Mouse (Mus musculus) CH12.LX (cell line): ENCODE data around the gene Chd4. TPM values are rescaled to one million over a fixed set of nuclear protein-coding genes. Genes with fewer than 3 reads are reported as not detected.

Source experiments
- DNase-seq: peaks from one replicate; pipeline ENCODE4 v3.0.0-alpha.2; 2013; ENCODE audit errors: extremely low read depth
- H3K27ac ChIP-seq: 2 replicates; pipeline ENCODE4 v1.5.1; 2012; ENCODE audit warnings: low read depth, mild to moderate bottlenecking, control low read depth, moderate library complexity; ENCODE audit not compliant: insufficient read depth
- H3K27me3 ChIP-seq: replicated peaks from 2 replicates; pipeline ENCODE3; 2012; ENCODE audit warnings: inconsistent platforms
- H3K36me3 ChIP-seq, 2 experiments: replicated peaks in 1 of 2; 2 replicates each; pipeline versions ENCODE3 to v1.6.1; 2012; ENCODE audit warnings: inconsistent platforms in 1 of 2, low read length in 1 of 2, mild to moderate bottlenecking in 1 of 2, mixed read lengths in 1 of 2, moderate library complexity in 1 of 2; ENCODE audit not compliant: control insufficient read depth in 1 of 2, insufficient read depth in 1 of 2
- H3K4me1 ChIP-seq, 2 experiments: 2 replicates each; pipeline ENCODE4 v1.6.1; 2012; ENCODE audit warnings: inconsistent platforms in 1 of 2, moderate library complexity in 1 of 2; ENCODE audit not compliant: insufficient read depth in 2 of 2, control insufficient read depth in 1 of 2
- H3K4me2 ChIP-seq: 2 replicates; pipeline ENCODE4 v1.6.1; 2012; ENCODE audit warnings: low read depth, mild to moderate bottlenecking, control low read depth; ENCODE audit not compliant: poor library complexity, insufficient read depth, severe bottlenecking
- H3K4me3 ChIP-seq, 3 experiments: fragments of 150-350 bp in 1 of 3; sonication (generic) in 1 of 3; replicated peaks in 1 of 3; 2 replicates each; pipeline versions ENCODE3 to v1.5.1; 2011 to 2012; ENCODE audit warnings: low read depth in 2 of 3, low read length in 2 of 3, mild to moderate bottlenecking in 2 of 3, moderate library complexity in 2 of 3, control low read depth in 1 of 3, improper control_type of control experiment in 1 of 3, inconsistent platforms in 1 of 3, mixed read lengths in 1 of 3; ENCODE audit not compliant: poor library complexity in 1 of 3
- H3K79me2 ChIP-seq: replicated peaks from 2 replicates; pipeline ENCODE4 v1.6.1; 2012; ENCODE audit warnings: mild to moderate bottlenecking, moderate library complexity; ENCODE audit not compliant: control insufficient read depth, poor library complexity, insufficient read depth, severe bottlenecking; ENCODE audit errors: extremely low read depth
- H3K9ac ChIP-seq: 2 replicates; pipeline ENCODE4 v1.6.1; 2012; ENCODE audit warnings: low read depth, mild to moderate bottlenecking, control low read depth, moderate library complexity; ENCODE audit not compliant: insufficient read depth
- H3K9me3 ChIP-seq: replicated peaks from 2 replicates; pipeline ENCODE3; 2012; ENCODE audit warnings: low read length, inconsistent platforms, mixed read lengths
- CTCF ChIP-seq, 2 experiments: IDR thresholded peaks in 1 of 2; conservative IDR thresholded peaks in 1 of 2; 2 replicates each; pipeline ENCODE4 v1.5.1; 2011 to 2012; ENCODE audit warnings: low read depth in 2 of 2, low read length in 2 of 2, improper control_type of control experiment in 1 of 2, inconsistent platforms in 1 of 2, mild to moderate bottlenecking in 1 of 2, moderate library complexity in 1 of 2
- ELF1 ChIP-seq: IDR thresholded peaks from 2 replicates; pipeline ENCODE4 v1.6.1; 2014; ENCODE audit warnings: low read depth, mild to moderate bottlenecking, inconsistent platforms, low read length, improper control_type of control experiment
- EP300 ChIP-seq: IDR thresholded peaks from 2 replicates; pipeline ENCODE4 v1.6.1; 2011; ENCODE audit warnings: low read length, improper control_type of control experiment
- ETS1 ChIP-seq: conservative IDR thresholded peaks from 2 replicates; pipeline ENCODE4 v1.6.1; 2012; ENCODE audit warnings: low read depth, mild to moderate bottlenecking, inconsistent platforms, low read length, improper control_type of control experiment, moderate library complexity
- GABPA ChIP-seq: IDR thresholded peaks from 2 replicates; pipeline ENCODE4 v1.6.1; 2012; ENCODE audit warnings: low read depth, low read length, improper control_type of control experiment, inconsistent platforms; ENCODE audit not compliant: insufficient replicate concordance
- HCFC1 ChIP-seq: IDR thresholded peaks from 2 replicates; pipeline ENCODE4 v1.6.1; 2012; ENCODE audit warnings: low read depth, mild to moderate bottlenecking, inconsistent platforms, low read length, improper control_type of control experiment
- JUND ChIP-seq: conservative IDR thresholded peaks from 2 replicates; pipeline ENCODE4 v1.6.1; 2011; ENCODE audit warnings: low read depth, low read length, improper control_type of control experiment
- KAT2A ChIP-seq: IDR thresholded peaks from 2 replicates; pipeline ENCODE4 v1.6.1; 2012; ENCODE audit warnings: low read length, improper control_type of control experiment, inconsistent platforms; ENCODE audit not compliant: insufficient replicate concordance
- MAFK ChIP-seq: IDR thresholded peaks from 2 replicates; pipeline ENCODE4 v1.6.1; 2011; ENCODE audit warnings: low read length, improper control_type of control experiment; ENCODE audit not compliant: insufficient replicate concordance
- MAX ChIP-seq: IDR thresholded peaks from 2 replicates; pipeline ENCODE4 v1.6.1; 2011; ENCODE audit warnings: low read length, improper control_type of control experiment
- MEF2A ChIP-seq: IDR thresholded peaks from 2 replicates; pipeline ENCODE4 v1.6.1; 2014; ENCODE audit warnings: low read depth, mild to moderate bottlenecking, inconsistent platforms, low read length, improper control_type of control experiment, borderline replicate concordance
- MYC ChIP-seq: IDR thresholded peaks from 2 replicates; pipeline ENCODE4 v1.6.1; 2011; ENCODE audit warnings: low read depth, mild to moderate bottlenecking, improper control_type of control experiment, low read length
- NELFE ChIP-seq: IDR thresholded peaks from 2 replicates; pipeline ENCODE4 v1.6.1; 2011; ENCODE audit warnings: low read depth, low read length, improper control_type of control experiment
- POLR2A ChIP-seq: IDR thresholded peaks from 2 replicates; pipeline ENCODE4 v1.6.1; 2011; ENCODE audit warnings: low read depth, mild to moderate bottlenecking, improper control_type of control experiment, low read length
- POLR2AphosphoS2 ChIP-seq: IDR thresholded peaks from 2 replicates; pipeline ENCODE4 v1.6.1; 2011; ENCODE audit warnings: low read depth, low read length, improper control_type of control experiment
- RAD21 ChIP-seq: IDR thresholded peaks from 2 replicates; pipeline ENCODE4 v1.6.1; 2011; ENCODE audit warnings: low read depth, mild to moderate bottlenecking, low read length, improper control_type of control experiment, moderate library complexity
- SMC3 ChIP-seq: IDR thresholded peaks from 2 replicates; pipeline ENCODE4 v1.6.1; 2011; ENCODE audit warnings: low read depth, low read length, improper control_type of control experiment
- TCF12 ChIP-seq: IDR thresholded peaks from 2 replicates; pipeline ENCODE4 v1.6.1; 2014; ENCODE audit warnings: low read depth, mild to moderate bottlenecking, inconsistent platforms, low read length, improper control_type of control experiment
- UBTF ChIP-seq: IDR thresholded peaks from 2 replicates; pipeline ENCODE4 v1.6.1; 2012; ENCODE audit warnings: low read depth, mild to moderate bottlenecking, inconsistent platforms, low read length, improper control_type of control experiment, moderate library complexity
- ZKSCAN1 ChIP-seq: IDR thresholded peaks from 2 replicates; pipeline ENCODE4 v1.6.1; 2012; ENCODE audit warnings: low read depth, inconsistent platforms, low read length, improper control_type of control experiment, borderline replicate concordance
- ZMIZ1 ChIP-seq: IDR thresholded peaks from 2 replicates; pipeline ENCODE4 v1.6.1; 2012; ENCODE audit warnings: low read depth, mild to moderate bottlenecking, inconsistent platforms, low read length, improper control_type of control experiment
- ZNF384 ChIP-seq: IDR thresholded peaks from 2 replicates; pipeline ENCODE4 v1.6.1; 2012; ENCODE audit warnings: low read depth, low read length, improper control_type of control experiment, inconsistent platforms
- dilution Hi-C: fragments of 300-500 bp; cut with MboI; formaldehyde crosslinking; loops from 2 replicates; pipeline ENCODE4 v1.14.3; 2020; ENCODE audit warnings: low sequenced_read_pairs; ENCODE audit not compliant: extremely low pct_unique_long_range_greater_than_20kb, extremely low pct_ligation_motif_present
- in situ Hi-C: fragments of 300-500 bp; cut with MboI; formaldehyde crosslinking; loops from 3 replicates; pipeline ENCODE4 v1.14.3; 2019; ENCODE audit warnings: low sequenced_read_pairs, low pct_ligation_motif_present, low pct_unique_long_range_greater_than_20kb, mixed read lengths
- polyA plus RNA-seq: library from polyadenylated mRNA; unstranded; fragments of >175 nt; gene quantifications from 2 replicates; pipeline ENCODE4 v1.2.1, GENCODE M21; 2012; ENCODE audit warnings: low read depth; ENCODE audit not compliant: insufficient read length
- total RNA-seq, 2 experiments: library from RNA; depleted of rRNA; stranded (reverse); fragments of 300-350 nt in 1 of 2; fragments of >200 nt in 1 of 2; gene quantifications; 2 replicates each; pipeline ENCODE4 v1.2.3; 2012 to 2014

Gene Chd4
- total and polyA plus RNA-seq, 3 experiments, result 72.7 to 200 (median 165) TPM

DNA sequence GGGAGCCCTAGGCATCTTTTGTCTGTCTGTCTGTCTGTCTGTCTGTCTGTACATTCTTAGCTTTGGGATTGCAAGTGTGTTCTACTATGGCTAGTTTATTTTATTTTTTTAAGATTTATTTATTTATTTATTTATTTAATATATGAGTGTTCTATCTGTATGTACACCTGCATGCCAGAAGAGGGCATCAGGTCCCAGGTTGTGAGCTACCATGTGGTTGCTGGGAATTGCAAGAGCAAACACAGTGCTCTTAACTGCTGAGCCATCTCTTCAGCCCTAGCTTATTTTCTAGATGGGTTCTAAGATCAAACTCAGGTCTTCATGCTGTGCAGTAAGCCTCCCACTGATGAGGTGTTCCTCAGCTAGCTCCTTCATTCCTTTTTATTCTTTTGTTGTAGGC lies 58.8 kb downstream of the Chd4 start:
- TF ChIP-seq MAFK (no peak), POLR2A (no peak), ETS1 (no peak), TCF12 (no peak), ZMIZ1 (no peak), GABPA (no peak), SMC3 (peak; percentile 45), RAD21 (peak; percentile 42), ZNF384 (no peak), NELFE (no peak), UBTF (no peak), KAT2A (no peak), CTCF (conservative IDR thresholded peaks at IDR 0.05 in 1 of 2, IDR thresholded peaks at IDR 0.05 in 1 of 2; ENCODE audit: low read depth in 2 of 2, low read length in 2 of 2) (peak in 1 of 2 experiments; percentile 54; a peak in 2 of 4 replicates), JUND (no peak), HCFC1 (no peak), POLR2AphosphoS2 (no peak), MYC (peak; percentile 89), ZKSCAN1 (no peak)
- Histone ChIP-seq H3K79me2 (no peaks in the 10 kb centered on the region), H3K4me2 (no peak overlapping the region), H3K9ac (no peak overlapping the region; the same call in 1 of the 2 replicates), H3K4me3 (no peak overlapping the region), H3K27me3 (no peaks in the 10 kb centered on the region), H3K4me1 (no peaks in the 10 kb centered on the region), H3K27ac (no peak overlapping the region), H3K9me3 (no peaks in the 10 kb centered on the region), H3K36me3 (peaks cover 66 to 87% of the 10 kb centered on the region in 2 experiments)
- in situ Hi-C loops, result no loop called here
- DNase-seq, result no peak
- dilution Hi-C loops, result no loop called here

GRCm38 (mm10) chr6:125155262-125155661 lies 59.5 kb downstream of the Chd4 start:
- H3K27me3 ChIP-seq, result no peaks in the 10 kb centered on the region
- no peaks in the 10 kb centered on the region for H3K79me2 ChIP-seq
- no peaks in the 10 kb centered on the region for H3K4me1 ChIP-seq
- H3K4me3 ChIP-seq, result no peak overlapping the region
- in situ Hi-C loops (loop anchor here (5.0 kb wide), 1 partner anchor 117 kb away; no protein-coding TSS in a partner anchor), dilution Hi-C loops (no loop called here)
- H3K27ac ChIP-seq, result no peak overlapping the region
- no peak overlapping the region for H3K9ac ChIP-seq
- no peak overlapping the region for H3K4me2 ChIP-seq
- no peak for TF ChIP-seq CTCF (conservative IDR thresholded peaks at IDR 0.05 in 1 of 2, IDR thresholded peaks at IDR 0.05 in 1 of 2; ENCODE audit: low read depth in 2 of 2, low read length in 2 of 2)
- no peak for TF ChIP-seq UBTF
- no peak for TF ChIP-seq ZKSCAN1
- no peak for TF ChIP-seq TCF12
- TF ChIP-seq ZNF384, result no peak
- no peak for TF ChIP-seq MAX
- TF ChIP-seq MEF2A, result no peak
- TF ChIP-seq GABPA, result no peak
- TF ChIP-seq MYC, result no peak
- TF ChIP-seq ELF1, result no peak
- no peak for TF ChIP-seq ZMIZ1
- no peak for TF ChIP-seq HCFC1
- no peak for TF ChIP-seq EP300
- TF ChIP-seq MAFK, result no peak
- H3K9me3 ChIP-seq, result no peaks in the 10 kb centered on the region
- DNase-seq, result no peak
- peaks cover 69 to 90% of the 10 kb centered on the region in 2 experiments for H3K36me3 ChIP-seq
